Mouse (Mus musculus) forebrain, embryonic 12.5 days (tissue): ENCODE results near the gene Polrmt. TPM values are rescaled to one million over a fixed set of nuclear protein-coding genes. Genes with fewer than 3 reads are reported as not detected.
"Not testable (repeated sequence)": the region's sequence is repeated elsewhere in the genome, so short reads cannot be mapped to it uniquely, and the experiment has no call there.

Source experiments
- ATAC-seq: fragments of 200-750 bp; cut with Nextera tagmentation; 2 replicates; pipeline ENCODE4 v1.8.0; 2017; ENCODE audit warnings: moderate TSS enrichment; ENCODE audit not compliant: low FRiP score
- H3K27ac ChIP-seq: fragments of 300-500 bp; sonication (generic); 2 replicates; pipeline ENCODE4 v1.5.1; 2016; ENCODE audit warnings: mild to moderate bottlenecking
- H3K27me3 ChIP-seq: fragments of 300-500 bp; sonication (generic); 2 replicates; pipeline ENCODE4 v1.6.1; 2016; ENCODE audit warnings: mild to moderate bottlenecking
- H3K36me3 ChIP-seq: fragments of 300-500 bp; sonication (generic); replicated peaks from 2 replicates; pipeline ENCODE4 v1.6.1; 2016; ENCODE audit warnings: mild to moderate bottlenecking
- H3K4me1 ChIP-seq: fragments of 300-500 bp; sonication (generic); 2 replicates; pipeline ENCODE4 v1.6.1; 2016
- H3K4me2 ChIP-seq: fragments of 300-500 bp; sonication (generic); 2 replicates; pipeline ENCODE4 v1.6.1; 2016; ENCODE audit warnings: mild to moderate bottlenecking, moderate library complexity
- H3K4me3 ChIP-seq: fragments of 300-500 bp; sonication (generic); replicated peaks from 2 replicates; pipeline ENCODE4 v1.5.1; 2016; ENCODE audit warnings: mild to moderate bottlenecking
- H3K9ac ChIP-seq: fragments of 300-500 bp; sonication (generic); 2 replicates; pipeline ENCODE4 v1.6.1; 2016; ENCODE audit warnings: mild to moderate bottlenecking
- H3K9me3 ChIP-seq: fragments of 300-500 bp; sonication (generic); 2 replicates; pipeline ENCODE4 v1.6.1; 2016
- WGBS: fragments of 180-500 bp; shearing (Covaris S2); methylation state at CpG from one replicate; pipeline ENCODE4 v1.1.7; 2016; 5-methylcytosine and 5-hydroxymethylcytosine counted together
- polyA plus RNA-seq: library from polyadenylated mRNA; unstranded; fragments of >200 nt; fragmentation: Nextera tagmentation; extraction: Ambion mirVana; gene quantifications from 2 replicates; pipeline ENCODE4 v1.2.1, GENCODE M21; 2016

The Polrmt gene
- polyA plus RNA-seq, 1 experiment from 2014 or later, result 43.7 TPM

DNA sequence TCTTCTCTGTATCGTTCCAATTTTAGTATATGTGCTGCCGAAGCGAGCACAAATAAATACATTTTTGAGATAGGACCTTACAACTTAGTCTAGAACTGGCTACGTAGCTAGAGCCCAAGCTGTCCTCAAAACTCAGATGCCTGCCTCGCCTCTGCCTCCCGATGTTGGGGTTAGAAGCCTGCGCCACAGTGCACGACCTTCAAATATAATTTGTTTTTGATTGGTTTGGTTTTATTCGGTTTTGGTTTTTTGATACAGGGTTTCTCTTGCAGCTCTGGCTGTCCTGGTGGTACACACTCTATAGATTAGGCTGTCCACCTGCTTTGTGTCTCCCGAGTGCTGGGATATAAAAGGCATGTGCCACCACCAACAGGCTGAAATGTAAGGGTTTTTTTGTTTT, 42.8 kb downstream of the Polrmt start:
- Histone ChIP-seq H3K4me2 (peak overlapping the region; percentile 81), H3K9me3 (no peaks in the 10 kb centered on the region), H3K27me3 (no peaks in the 10 kb centered on the region), H3K9ac (peak overlapping the region; percentile 86; the same call in 1 of the 2 replicates), H3K36me3 (peaks cover 13% of the 10 kb centered on the region), H3K4me3 (peak overlapping the region; percentile 77), H3K27ac (peak overlapping the region; percentile 50; the same call in 1 of the 2 replicates), H3K4me1 (peaks cover 36% of the 10 kb centered on the region)
- no peak for ATAC-seq
- 75% methylated on average over 10 of the region's 10 CpGs for WGBS

- 84% methylated on average over 4 of the region's 4 CpGs for WGBS
- H3K27me3 ChIP-seq, H3K9ac ChIP-seq, H3K9me3 ChIP-seq, H3K4me2 ChIP-seq, H3K27ac ChIP-seq, H3K4me3 ChIP-seq, ATAC-seq: not testable (repeated sequence)
- Histone ChIP-seq H3K36me3 (peaks cover 11% of the 10 kb centered on the region), H3K4me1 (peaks cover 35% of the 10 kb centered on the region)
Measured at GRCm38 (mm10) chr10:79702970-79703369, 43.4 kb downstream of the Polrmt start.

- no peaks in the 10 kb centered on the region for H3K27me3 ChIP-seq
- 74% methylated on average over 10 of the region's 10 CpGs for WGBS
Measured at GRCm38 (mm10) chr10:79701443-79702129, 44.8 kb downstream of the Polrmt start.

GRCm38 (mm10) chr10:79700676-79701075, 45.7 kb downstream of the Polrmt start:
- WGBS, result 55% methylated on average over 7 of the region's 7 CpGs
- H3K27me3 ChIP-seq, result no peaks in the 10 kb centered on the region
- H3K9me3 ChIP-seq, result no peaks in the 10 kb centered on the region
- H3K4me2 ChIP-seq, result no peak overlapping the region
- peaks cover 12% of the 10 kb centered on the region for H3K4me1 ChIP-seq
- no peak overlapping the region for H3K9ac ChIP-seq
- H3K36me3 ChIP-seq, result no peaks in the 10 kb centered on the region
- H3K4me3 ChIP-seq, result no peak overlapping the region
- H3K27ac ChIP-seq, result no peak overlapping the region
- no peak for ATAC-seq

More at GRCm38 (mm10) chr10:79701443-79702129, 44.8 kb downstream of the Polrmt start:
- H3K27ac ChIP-seq, result no peak overlapping the region
- no peak overlapping the region for H3K4me3 ChIP-seq
- no peak for ATAC-seq
- H3K4me1 ChIP-seq, result peaks cover 21% of the 10 kb centered on the region
- no peaks in the 10 kb centered on the region for H3K9me3 ChIP-seq
- H3K9ac ChIP-seq, result no peak overlapping the region
- no peak overlapping the region for H3K4me2 ChIP-seq
- H3K36me3 ChIP-seq, result peaks cover 4% of the 10 kb centered on the region; the same call in 1 of the 2 replicates

DNA sequence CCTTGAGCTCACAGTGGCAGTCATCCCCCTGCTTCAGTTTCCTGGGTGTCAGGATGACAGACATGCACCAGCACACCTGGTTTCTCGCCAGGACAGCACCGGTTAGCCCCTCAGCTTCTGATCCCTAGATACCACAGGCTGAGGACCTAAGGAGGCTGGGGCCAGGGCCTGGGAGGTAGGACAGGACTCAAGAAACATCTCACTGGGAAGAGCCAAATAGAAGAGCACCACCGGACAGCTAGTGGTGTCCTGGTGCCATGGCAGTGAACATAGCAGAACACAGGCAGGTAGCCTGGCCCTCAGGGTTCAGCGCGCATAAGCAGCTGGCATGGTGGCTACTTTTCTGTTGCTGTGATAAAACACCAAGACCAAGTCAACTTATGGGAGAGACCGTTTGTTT, 47.9 kb downstream of the Polrmt start:
- no peak for ATAC-seq
- H3K4me1 ChIP-seq, result 0 out of 2 replicates have a peak, but pooled peaks cover 6% of the 10 kb centered on the region
- no peak overlapping the region for H3K9ac ChIP-seq
- H3K36me3 ChIP-seq, result no peaks in the 10 kb centered on the region
- H3K4me3 ChIP-seq, result no peak overlapping the region
- H3K27ac ChIP-seq, result no peak overlapping the region
- WGBS, result 98% methylated on average over 6 of the region's 6 CpGs
- H3K4me2 ChIP-seq, result no peak overlapping the region
- H3K9me3 ChIP-seq, result no peaks in the 10 kb centered on the region
- H3K27me3 ChIP-seq, result no peaks in the 10 kb centered on the region

DNA sequence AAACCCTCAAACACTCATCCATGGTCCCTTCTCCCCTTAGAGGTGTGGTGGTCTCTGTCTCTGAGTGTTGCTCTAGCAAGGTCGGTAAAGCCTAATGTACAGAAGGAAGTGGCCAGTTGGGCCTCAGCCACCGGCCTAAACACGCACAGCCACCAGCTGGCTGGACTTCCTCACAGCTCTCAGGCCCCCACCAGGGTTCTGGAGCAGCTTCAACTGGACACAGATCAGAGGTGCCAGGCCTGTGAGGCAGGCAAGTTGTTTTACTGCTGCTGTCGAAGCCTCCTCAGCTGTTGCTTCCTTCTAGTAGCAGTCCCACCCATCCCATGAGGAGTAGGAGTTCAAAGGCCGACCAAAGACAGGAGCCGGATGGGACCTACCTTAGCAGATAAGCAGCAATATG, 48.5 kb downstream of the Polrmt start:
- H3K27ac ChIP-seq, result no peak overlapping the region
- H3K36me3 ChIP-seq, result no peaks in the 10 kb centered on the region
- no peak overlapping the region for H3K4me3 ChIP-seq
- H3K9ac ChIP-seq, result no peak overlapping the region
- H3K27me3 ChIP-seq, result no peaks in the 10 kb centered on the region
- no peak for ATAC-seq
- 0 out of 2 replicates have a peak, but pooled peaks cover 6% of the 10 kb centered on the region for H3K4me1 ChIP-seq
- H3K4me2 ChIP-seq, result no peak overlapping the region
- H3K9me3 ChIP-seq, result no peaks in the 10 kb centered on the region
- 91% methylated on average over 6 of the region's 6 CpGs for WGBS

DNA sequence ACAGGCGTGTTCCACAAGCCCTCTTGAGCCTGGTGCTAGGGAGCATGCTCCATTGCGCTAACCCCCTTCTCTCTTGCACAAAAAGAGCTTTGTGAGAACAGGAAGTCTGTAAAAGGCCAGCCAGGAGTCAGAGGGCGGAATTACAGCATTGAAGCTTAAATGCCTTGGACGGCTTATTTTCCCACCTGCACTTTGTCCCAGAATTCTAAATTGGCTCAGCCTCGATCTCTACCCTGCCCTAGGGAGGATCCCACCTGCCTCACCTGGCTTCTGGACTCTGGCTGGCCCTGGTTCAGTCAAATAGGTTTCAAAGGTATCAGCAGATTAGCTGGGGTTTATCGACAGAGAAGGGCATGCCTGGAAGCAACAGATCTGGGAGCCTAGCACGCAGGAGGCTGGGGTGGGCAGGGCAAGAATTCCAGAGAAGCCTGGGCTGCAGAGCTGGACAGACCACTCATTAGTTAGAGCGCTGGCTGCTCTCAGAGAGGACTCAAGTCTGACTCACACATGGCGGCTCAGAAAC, 50.2 kb downstream of the Polrmt start:
- H3K4me1 ChIP-seq, result 0 out of 2 replicates have a peak, but pooled peaks cover 3% of the 10 kb centered on the region
- peak overlapping the region; percentile 13; the same call in 1 of the 2 replicates for H3K9ac ChIP-seq
- 0 out of 2 replicates have a peak overlapping the region, but pooled peaks have one; percentile 25 for H3K27ac ChIP-seq
- no peak for ATAC-seq
- H3K4me3 ChIP-seq, result no peak overlapping the region
- no peaks in the 10 kb centered on the region for H3K9me3 ChIP-seq
- H3K4me2 ChIP-seq, result no peak overlapping the region
- no peaks in the 10 kb centered on the region for H3K36me3 ChIP-seq
- WGBS, result 67% methylated on average over 9 of the region's 9 CpGs
- no peaks in the 10 kb centered on the region for H3K27me3 ChIP-seq

DNA sequence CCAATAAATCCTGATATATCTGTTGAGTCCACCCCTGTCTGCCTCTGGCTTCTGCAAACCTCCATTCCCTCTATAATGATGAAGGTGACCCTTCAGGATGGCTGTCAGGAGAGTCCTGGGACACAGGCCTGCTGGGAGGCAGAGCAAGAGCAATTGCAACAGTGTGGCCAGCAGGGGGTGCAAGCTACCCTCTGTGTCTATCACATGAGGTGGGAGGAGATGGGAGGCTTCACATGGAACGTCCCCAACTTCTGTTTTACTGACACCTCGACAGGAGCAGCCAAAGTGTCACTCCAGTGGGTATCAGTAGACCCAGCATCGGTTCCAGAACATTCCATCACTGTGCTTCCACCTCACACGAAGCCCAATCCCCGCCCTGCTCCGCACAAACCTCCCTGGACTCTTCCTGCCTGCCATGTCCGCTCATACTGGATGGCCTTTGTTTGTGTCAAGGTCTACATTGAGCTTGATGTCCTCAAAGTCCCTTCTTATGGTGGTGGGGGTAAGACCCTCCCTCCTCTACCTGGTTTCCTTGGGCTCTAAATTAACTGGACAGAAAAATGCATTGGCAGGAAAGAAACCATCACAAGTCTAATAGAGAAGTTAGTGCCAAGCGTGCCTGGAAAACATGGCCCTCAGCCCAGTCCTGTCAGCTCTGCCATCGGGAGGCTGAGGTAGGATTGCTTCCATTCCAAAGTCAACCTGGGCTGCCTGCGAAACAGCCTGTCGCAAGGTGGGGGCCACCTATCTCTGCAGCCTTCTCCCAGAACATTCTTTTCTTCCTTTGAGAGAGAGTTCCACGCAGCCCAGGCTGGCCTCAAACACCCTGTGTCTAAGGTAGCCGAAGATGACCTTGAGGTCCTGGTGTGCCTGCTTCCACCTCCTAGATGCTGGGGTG, 50.9 kb downstream of the Polrmt start:
- H3K27me3 ChIP-seq, result no peaks in the 10 kb centered on the region
- 0 out of 2 replicates have a peak, but pooled peaks have one; percentile 59 for ATAC-seq
- no peak overlapping the region for H3K4me3 ChIP-seq
- H3K9me3 ChIP-seq, result no peaks in the 10 kb centered on the region
- 64% methylated on average over 13 of the region's 13 CpGs for WGBS
- no peak overlapping the region for H3K27ac ChIP-seq
- 0 out of 2 replicates have a peak, but pooled peaks cover 2% of the 10 kb centered on the region for H3K4me1 ChIP-seq
- H3K4me2 ChIP-seq, result no peak overlapping the region
- H3K9ac ChIP-seq, result peak overlapping the region; percentile 13; the same call in 1 of the 2 replicates
- H3K36me3 ChIP-seq, result no peaks in the 10 kb centered on the region

DNA sequence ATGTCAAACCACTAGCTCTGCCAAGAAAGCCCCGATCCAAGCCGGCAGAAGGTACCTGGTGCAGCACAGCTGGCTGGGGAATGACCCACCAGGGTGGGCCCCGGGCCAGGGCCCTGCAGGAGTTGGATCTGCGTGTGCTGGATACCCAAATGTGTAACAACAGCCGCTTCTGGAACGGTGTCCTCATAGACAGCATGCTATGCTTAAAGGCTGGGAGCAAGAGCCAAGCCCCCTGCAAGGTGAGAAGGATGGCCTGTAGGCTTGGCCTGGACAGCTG, 52.1 kb downstream of the Polrmt start:
- 88% methylated on average over 6 of the region's 6 CpGs for WGBS
- Histone ChIP-seq H3K9me3 (no peaks in the 10 kb centered on the region), H3K27me3 (no peaks in the 10 kb centered on the region), H3K4me2 (no peak overlapping the region), H3K4me1 (0 out of 2 replicates have a peak, but pooled peaks cover 2% of the 10 kb centered on the region), H3K27ac (no peak overlapping the region), H3K4me3 (no peak overlapping the region), H3K9ac (no peak overlapping the region), H3K36me3 (peaks cover 8% of the 10 kb centered on the region)
- no peak for ATAC-seq

- 78% methylated on average over 12 of the region's 12 CpGs for WGBS
- Histone ChIP-seq H3K9ac (no peak overlapping the region), H3K4me1 (0 out of 2 replicates have a peak, but pooled peaks cover 2% of the 10 kb centered on the region), H3K27me3 (no peaks in the 10 kb centered on the region), H3K9me3 (no peaks in the 10 kb centered on the region), H3K36me3 (peaks cover 13% of the 10 kb centered on the region), H3K27ac (no peak overlapping the region), H3K4me3 (no peak overlapping the region), H3K4me2 (no peak overlapping the region)
- ATAC-seq, result no peak
Measured at GRCm38 (mm10) chr10:79693580-79694378, 52.6 kb downstream of the Polrmt start.

DNA sequence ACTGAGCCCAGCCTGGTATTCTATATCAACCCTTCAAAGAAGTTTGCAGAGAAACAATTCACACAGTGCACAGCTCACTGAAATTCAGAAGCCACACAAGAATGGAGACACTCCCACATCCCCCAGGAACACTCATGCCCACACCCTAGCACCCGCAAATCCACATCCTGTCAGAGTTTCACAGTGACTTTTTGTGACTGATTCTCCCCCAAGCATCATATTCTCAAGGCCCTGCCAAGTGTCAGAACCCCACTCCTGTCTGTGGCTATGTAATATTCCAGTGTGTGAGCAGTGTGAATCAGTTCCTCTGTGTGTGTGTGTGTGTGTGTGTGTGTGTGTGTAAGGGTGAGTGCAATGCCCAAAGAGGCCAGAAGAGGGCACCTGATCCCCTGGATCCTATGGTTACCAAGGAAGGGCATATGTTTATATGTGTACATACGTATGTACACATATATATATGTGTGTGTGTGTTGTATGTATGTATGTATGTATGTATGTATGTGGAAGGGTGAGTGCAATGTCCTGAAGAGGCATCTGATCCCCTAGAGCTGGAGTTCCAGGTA, 54.3 kb downstream of the Polrmt start:
- Histone ChIP-seq H3K9ac (no peak overlapping the region), H3K4me3 (no peak overlapping the region), H3K27me3 (no peaks in the 10 kb centered on the region), H3K9me3 (no peaks in the 10 kb centered on the region), H3K36me3 (peaks cover 30% of the 10 kb centered on the region), H3K27ac (no peak overlapping the region), H3K4me2 (no peak overlapping the region), H3K4me1 (0 out of 2 replicates have a peak, but pooled peaks cover 2% of the 10 kb centered on the region)
- ATAC-seq, result no peak
- 93% methylated on average over 2 of the region's 2 CpGs for WGBS
